Mouse (Mus musculus): ENCODE data around the gene Aloxe3.
A peak's percentile ranks its signal among the peaks of the same experiment; 100 is the strongest.
"Not testable (repeated sequence)": the region's sequence is repeated elsewhere in the genome, so short reads cannot be mapped to it uniquely, and the experiment has no call there.

Aloxe3 gene

DNA sequence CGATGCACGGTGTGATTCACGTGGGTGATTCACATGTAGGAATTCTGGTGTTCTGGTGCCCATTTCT, at the start of gene Aloxe3:
Gene Aloxe3 (plus strand): TSS at position 45 of the 67 bp plus-strand sequence.
- no peak for DNase-seq (ENCODE audit: low spot score)

DNA sequence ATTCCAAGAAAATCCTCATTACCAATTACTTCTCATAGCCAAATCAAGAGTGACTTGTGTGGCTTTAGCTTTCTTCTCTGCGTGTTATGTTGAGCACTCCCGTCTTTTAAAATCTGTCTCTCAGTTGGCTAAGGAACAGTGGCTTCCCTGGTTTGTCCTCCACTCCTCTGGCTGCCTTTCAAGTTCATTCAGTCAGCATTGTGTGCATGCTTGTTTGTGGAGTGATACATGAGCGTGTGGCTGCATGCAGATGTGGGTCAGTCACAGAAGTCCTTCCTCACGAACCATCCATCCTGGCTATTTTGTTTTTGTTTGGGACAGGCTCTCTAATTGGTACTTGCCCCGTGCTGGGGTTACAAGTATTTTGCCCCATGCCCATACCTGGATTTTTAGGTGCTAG, 49.1 kb upstream of the Aloxe3 start:
- DNase-seq (ENCODE audit: low spot score), result no peak

DNA sequence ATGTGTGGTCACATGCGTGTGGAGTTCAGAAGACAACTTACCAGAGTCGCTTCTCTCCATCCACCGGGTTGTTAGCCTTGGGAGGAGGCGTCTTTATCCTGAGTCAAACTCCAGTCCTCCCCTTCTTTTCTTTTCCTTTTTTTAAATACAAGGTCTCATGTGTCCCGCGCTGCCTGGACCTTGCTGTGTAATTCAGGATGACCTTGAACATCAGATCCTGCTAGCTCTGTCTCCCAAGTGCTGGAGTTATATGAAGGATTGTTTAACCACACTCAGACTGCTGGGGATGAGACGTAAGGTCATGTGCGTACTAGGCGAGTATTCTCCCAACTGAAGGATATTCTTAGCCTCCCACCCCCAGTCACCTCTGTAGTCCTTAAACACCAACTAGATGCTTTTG, 48.4 kb upstream of the Aloxe3 start:
- no peak for DNase-seq (ENCODE audit: low spot score)

DNA sequence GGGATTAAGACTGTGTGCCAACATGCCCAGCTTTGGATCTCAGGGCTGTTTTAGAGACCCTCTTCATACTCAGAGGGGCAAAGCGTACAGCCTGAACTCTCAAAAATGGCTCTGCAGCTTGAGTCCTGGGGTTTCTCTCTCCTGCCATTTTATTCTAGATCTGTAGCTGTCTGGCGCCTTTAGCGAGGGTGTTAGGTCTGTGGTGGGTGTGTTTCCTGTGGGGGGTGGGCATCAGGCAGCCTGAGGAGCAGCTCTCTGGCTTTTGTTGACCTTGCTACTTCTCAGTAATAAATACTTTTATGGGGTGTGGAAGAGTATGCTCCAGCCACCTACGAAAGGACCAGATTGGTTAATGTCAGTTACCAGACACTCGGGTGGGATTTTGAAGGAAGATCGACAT, 47.7 kb upstream of the Aloxe3 start:
- no peak for DNase-seq (ENCODE audit: low spot score)

DNA sequence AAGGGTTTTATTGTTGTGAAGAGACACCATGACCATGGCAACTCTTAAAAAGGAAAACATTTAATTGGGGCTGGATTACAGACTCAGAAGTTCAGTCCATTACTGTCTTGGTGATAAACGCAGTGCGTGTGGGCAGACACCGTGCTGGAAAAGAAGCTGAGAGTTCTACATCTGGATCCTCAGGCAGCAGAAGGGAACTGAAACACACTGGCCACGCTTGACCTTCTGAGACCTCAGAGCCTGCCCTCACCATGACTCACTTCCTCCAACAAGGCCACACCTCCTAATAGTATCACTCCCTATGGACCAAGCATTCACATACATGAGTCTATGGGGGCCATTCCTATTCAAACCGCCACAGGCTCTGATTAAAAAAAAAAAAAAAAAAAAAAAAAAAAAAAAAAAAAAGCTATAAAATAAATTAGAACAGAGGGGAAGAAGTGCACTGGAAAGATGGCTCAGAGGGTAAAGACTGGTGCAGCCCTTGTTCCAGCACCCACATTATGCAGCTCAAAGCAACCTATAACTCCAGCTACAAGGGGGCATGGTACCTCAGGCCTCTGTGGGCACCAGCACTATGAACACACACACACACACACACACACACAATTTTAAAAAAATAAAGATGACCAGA, 46.8 kb upstream of the Aloxe3 start:
- peak; percentile 26 for DNase-seq (ENCODE audit: low spot score)

DNA sequence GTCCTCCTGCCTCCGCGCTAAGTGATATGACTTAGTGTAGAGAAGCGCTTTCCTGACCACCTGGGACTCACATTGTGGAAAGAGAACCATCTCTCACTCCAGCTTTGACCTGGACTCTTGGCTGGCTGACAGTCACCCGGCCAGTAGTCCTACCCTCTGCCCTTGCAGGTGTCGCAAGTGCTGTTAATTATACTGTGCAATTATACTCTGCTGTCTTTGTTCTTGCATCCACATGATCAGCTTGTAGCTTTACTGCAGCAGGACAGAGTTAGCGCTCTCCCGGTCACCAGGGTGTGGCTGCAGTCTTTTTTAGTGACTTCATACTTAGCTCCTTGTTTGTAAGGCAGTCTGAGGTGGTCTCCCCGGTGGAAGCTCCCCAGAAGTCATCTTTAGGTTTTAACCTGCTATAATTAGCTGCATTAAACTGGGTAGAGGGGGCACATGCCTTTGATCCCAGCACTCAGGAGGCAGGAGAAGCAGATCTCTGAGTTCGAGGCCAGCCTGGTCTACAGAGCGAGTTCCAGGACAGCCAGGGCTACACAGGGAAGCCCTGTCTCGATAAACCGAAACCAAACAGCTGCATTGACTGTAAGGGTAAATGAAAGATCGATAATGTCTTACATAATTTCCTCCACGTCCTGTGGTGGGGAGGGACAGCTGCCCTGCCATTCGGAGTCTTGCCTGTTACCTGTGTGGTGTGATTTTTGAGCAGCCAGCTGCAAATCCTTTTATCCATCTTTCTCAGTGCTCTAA, 45.4 kb upstream of the Aloxe3 start:
- DNase-seq (ENCODE audit: low spot score), result no peak

- no peak for DNase-seq (ENCODE audit: low spot score)
These were observed 44.9 kb upstream of the Aloxe3 start for GRCm38 (mm10) chr11:69080855-69081222.

- DNase-seq (ENCODE audit: low spot score), result no peak
These were observed 44.1 kb upstream of the Aloxe3 start for GRCm38 (mm10) chr11:69081613-69082012.

DNA sequence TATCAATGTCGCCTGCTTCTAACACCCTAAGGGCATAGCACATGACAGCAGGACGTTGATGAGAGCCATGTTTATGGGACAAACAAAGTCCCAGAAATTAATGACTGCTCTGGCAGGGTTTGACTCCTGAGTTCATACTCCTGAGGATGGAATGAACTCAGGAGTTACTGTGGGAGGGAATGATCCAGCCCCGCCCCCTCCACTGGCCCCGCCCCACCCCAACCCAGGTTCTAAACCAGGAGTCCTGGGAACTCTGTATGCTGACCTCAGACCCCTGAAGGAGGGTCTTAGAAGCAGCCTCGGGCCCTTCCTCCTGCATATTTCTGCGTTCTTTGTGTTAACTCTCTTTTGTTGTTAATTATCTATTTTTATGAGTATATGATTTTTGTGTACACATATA, 40.1 kb upstream of the Aloxe3 start:
- DNase-seq (ENCODE audit: low spot score), result no peak

DNA sequence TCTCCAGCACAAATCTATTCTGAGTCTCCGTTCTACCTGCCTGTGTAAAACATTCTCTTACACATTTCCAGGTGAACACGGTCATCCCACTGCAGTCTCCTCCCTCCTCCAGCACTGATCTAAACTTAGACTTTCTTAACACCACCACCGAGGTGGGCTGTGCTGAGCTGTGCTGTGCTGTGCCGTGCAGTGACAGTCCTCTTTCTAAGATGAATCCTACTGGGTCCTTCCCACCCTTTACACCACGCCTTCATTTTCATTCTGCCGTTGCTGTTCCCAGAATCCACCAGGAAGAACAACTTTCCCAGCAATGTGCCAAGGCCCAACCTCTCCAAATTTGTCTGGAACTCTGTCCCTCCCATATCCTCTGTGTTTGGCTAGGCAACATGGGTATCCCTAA, 39.3 kb upstream of the Aloxe3 start:
- peak; percentile 32 for DNase-seq (ENCODE audit: low spot score)

DNA sequence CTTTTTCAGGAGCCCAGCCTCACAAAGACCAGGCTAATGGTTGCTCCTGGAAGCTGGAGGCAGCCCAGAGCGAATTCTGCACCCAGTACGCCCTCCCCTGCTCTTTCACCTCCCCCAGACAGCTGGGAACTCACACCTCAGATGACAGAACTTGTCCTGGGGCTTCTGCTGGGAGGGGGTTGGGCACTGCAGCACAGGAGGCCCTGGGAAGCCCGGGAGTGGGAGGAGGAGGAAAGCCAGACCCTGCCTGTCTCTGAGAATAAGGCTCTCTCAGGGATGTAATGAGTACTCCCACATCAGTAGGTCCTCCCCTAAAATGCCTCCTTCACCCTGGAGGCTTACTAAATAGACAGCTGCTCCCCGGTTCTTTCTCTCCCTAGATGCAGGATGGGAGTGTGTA, 38.6 kb upstream of the Aloxe3 start:
- no peak for DNase-seq (ENCODE audit: low spot score)

DNA sequence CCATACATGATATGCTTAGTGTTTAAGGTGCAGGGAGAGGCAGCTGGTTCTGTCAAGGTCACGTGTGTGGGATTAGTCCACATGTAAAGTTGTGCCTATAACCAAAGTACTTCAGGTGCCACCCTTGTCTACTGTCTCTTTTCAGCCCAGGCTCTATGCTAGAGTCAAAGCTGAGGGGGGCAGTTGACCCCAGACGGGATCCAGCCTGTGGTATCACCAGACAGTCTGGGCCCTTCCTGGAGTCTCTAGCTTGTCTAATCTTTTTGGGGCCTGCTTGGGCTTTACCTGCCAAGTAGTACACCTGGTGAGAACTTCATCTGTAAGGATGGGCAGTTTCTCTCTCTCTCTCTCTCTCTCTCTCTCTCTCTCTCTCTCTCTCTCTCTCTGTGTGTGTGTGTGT, 38.1 kb upstream of the Aloxe3 start:
- DNase-seq (ENCODE audit: low spot score), result no peak

DNA sequence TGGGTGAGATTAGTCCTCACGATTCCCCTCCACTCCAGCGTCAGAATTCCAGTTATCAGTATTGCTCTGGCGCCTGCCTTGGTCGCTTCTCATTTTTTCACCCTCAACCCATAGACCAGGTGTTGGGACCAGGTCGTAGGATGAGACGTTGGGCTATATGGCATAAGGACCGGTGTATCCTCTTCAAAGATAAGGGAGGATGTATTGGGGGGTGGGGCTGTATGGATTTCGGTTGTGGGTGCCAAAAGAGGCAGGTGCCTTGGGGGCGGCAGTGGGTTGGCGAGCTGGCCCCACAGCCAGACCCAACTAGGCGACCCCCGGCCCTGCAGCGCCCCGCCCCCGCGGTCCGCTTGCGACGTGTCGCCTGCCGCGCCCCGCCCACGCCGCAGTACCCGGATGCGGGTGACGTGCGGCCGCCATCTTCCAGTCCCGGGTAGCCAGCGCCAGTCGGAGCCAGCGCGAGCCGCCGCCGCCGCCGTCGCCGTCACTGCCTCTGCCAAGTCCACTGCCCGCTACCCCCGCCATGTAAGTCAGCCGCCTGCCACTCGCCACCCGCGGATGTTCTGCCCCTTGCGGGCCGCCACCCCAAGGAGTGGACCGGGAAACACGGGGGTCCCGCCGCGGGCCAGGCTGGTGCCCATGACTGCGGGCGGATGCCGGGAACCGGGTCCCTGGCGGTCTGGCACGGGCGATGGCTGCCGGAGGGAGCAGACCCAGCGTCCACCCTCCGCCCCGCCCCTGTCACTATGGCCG, 37.4 kb upstream of the Aloxe3 start, which contains the start of gene Vamp2:
Gene Vamp2 (plus strand): TSS at position 388 of the 753 bp plus-strand sequence.
- DNase-seq (ENCODE audit: low spot score), result peak; percentile 95

DNA sequence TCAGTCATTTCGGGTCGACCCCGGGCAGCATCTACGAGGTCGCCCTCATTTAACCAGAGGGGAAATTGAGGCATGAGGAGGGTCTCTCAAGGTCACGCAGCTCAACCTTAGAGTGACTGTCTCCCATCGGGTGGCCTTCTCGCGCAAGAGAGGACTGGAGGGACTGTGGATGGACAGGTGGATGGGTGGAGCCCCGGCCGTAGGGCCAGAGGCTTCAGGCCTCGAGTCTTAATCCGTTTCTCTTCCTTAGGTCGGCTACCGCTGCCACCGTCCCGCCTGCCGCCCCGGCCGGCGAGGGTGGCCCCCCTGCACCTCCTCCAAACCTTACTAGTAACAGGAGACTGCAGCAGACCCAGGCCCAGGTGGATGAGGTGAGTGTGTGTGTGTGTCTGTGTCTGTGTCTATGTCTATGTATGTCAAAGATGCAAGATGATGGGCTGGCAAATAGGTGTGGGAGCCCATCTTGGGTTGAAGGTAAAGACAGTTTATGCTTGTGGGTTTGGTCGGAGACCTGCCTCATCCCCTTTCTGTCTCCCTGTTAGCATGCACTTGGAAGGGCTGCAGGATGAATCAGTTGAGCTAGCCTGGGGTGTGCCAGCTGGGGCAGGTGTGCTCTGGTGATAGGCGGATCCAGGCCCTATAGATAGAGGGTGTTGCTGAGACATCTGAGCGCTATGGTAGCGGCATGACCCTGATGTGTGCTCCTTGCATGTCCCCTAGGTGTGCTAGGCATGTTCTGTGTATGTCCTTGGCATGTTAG, 36.7 kb upstream of the Aloxe3 start:
- DNase-seq (ENCODE audit: low spot score), result no peak

DNA sequence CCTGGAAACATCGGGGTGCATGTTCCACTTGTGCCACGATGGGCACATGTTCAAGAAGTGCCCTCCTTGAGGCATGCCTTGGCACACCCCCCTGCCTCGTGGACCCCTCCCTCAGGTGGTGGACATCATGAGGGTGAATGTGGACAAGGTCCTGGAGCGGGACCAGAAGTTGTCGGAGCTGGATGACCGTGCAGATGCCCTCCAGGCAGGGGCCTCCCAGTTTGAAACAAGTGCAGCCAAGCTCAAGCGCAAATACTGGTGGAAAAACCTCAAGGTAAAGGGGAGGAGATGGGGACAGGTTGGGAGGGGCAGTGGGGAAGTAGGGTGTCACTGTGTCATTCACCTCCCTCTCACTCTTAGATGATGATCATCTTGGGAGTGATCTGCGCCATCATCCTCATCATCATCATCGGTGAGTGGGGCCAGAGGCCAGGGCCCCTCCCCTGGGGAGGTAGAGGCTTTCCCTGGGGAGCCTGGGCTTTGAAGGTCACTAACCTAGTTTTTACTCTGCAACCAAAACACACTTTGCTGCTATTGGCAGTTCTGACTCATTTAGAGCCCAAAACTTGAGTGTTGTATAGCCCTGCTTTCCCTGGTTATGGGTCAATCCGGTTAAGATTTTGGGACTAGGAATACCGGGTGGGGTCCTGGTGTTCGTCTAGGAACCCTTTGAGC, 35.9 kb upstream of the Aloxe3 start:
- no peak for DNase-seq (ENCODE audit: low spot score)

DNA sequence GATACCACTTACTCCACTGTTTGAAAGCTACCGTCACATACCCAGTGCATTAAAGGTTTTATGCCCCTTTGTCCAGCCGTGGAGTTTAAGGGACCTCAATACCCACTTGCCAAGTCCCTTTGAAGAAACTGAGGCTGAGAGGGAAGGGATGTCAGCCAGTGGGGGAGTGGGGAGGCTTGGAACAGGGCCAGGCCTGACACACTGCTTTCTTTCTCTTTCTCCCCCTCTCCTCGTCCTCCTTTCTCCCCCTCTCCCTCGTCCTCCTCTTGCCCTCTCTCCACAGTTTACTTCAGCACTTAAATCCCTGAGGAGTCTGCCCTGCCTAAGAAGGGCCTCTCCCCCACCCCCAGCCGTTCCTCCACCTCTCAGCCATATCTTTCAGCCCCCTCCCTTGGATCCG, 35.3 kb upstream of the Aloxe3 start:
- no peak for DNase-seq (ENCODE audit: low spot score)

DNA sequence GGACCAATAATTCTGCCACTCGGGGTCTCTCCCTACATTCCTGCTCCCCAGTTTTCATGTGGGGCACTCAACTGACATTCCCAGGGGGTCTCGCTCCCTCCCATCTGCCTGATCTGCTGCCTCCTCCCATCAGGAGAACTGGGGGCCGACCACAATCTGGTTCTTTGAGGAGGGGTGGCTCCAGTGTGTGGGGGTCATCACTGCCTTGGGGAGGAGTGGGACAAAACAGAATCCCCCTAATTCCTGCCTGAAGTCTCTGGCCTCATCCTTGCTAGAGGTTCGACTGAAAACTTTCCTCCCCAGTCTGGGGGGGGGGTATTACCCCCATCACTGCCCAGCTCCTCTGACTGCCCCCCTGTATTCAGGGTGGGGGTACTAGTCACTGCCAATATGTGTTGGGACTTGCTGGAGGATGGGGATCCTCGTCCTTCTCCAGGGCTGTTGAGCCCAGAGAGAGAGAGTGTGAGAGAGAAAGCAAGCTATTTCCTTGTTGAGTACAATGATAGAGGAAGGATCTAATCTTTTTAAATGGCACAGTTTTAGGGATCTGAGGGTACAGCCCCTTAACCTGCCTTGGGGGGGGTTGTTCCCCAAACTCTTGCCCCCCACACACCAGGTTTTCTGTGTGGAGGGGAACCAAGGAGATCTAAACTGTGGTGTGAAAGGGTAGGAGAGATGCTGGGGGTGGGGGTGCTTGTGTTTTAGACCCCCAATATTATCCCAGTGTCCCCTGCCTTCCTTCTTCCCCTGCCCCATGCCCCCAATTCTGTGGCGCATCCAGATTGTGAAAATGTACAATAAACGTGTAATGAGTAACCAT, 33.9 kb upstream of the Aloxe3 start:
- no peak for DNase-seq (ENCODE audit: low spot score)

- DNase-seq (ENCODE audit: low spot score), result peak; percentile 91
These were observed 33.3 kb upstream of the Aloxe3 start for GRCm38 (mm10) chr11:69092386-69092751.

DNA sequence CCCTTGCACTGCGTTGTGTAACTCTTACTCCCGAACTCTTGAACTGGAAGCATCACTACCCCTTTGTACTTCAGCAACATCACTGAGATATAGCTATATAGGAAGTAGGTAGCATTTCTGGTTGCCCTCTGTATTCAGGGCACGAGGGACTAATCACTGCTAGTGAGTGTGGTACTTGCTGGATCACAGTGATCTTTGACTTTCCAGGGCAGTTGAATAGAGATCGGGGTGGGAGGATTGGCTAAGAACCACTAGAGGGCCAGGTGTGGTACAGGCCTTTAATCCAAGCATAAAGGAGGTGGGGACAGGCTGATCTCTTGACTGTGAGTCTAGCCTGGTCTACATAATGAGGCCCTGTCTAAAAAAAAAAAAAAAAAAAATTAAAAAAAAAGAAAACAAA, 32.8 kb upstream of the Aloxe3 start:
- DNase-seq (ENCODE audit: low spot score), result no peak

DNA sequence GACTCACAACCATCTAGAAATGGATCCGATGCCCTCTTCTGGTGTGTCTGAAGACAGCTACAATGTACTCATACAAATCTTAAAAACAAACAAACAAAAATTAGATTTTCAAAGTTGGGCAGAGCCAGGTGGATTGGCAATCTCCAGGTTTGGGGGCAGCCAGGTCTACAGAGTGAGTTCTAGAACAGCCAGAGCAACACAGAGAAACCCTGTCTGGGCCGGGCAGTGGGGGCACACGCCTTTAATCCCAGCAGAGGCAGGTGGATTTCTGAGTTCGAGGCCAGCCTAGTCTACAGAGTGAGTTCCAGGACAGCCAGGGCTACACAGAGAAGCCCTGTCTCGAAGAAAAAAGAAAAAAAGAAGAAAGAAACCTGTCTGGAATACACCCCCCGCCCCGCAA, 31.8 kb upstream of the Aloxe3 start:
- DNase-seq (ENCODE audit: low spot score), result not testable (repeated sequence)

DNA sequence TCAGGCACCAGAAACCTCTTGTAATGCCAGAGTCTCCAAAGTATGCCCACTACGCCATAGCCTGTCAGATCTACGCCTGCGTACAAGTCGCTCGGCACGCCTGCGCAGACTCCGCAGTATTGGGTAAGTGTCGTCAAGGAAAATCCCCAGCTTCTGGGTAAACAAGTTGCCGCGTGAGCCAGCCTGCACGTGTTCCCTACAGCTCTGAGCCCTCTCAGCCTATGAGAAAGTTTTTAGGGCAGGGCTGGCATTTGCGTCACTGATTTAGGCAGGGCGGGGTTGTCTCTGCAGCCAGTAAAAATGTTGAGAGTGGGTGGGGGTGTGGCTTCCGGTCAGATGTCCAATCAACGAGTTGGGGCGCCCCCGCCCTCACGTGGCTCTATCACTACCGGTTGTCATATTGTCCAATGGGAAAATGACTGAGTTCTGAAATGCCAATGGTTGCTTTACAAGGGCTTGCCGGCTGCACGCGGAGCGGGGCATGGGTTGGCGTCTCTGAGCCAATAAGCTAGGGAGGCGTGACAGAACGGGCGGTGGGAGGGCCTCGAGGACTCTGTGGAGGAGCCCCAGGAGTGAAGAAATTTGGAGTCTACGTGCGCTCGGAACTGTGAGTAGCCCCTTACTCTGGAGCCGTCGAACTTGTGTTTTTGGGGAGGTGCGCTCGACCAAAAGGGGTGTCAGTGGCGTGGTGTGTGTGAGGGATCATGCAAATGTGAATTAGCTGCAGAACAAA, 30.8 kb upstream of the Aloxe3 start, which contains the start of gene Per1:
Gene Per1 (plus strand): TSS at position 521 of the 733 bp plus-strand sequence.
- DNase-seq (ENCODE audit: low spot score), result peak; percentile 100
